27 mouse cellular contexts compared by ENCODE assay signal in the genomic region with DNA sequence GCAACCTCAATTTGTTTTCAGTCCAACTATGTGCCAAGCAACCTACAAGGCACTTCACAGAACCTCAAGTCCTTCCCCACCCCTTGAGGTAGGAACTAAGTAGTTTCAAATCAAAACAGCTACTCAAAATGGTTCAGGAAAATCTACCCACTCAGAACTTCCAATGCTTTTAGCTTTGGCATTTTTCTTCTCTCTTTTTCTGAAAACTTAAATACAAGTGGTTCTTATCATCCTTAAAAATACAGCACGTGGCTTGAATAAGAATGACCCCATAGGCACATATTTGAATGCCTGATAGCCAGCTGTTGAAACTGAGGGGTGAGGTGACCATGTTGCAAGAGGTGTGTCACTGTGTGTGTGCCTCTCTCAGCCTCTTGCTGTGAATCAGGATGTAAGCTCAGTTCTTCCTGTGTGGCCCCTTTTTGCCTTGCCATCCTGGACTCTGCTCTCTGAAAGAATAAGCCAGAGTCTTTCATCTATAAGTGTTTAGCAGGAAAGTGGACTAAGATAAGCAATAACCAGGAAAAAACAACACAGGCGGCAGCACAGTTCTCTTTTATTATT. TPM values are rescaled to one million over a fixed set of nuclear protein-coding genes. Genes with fewer than 3 reads are reported as not detected.
"Had no signal": no experiment of that assay in that cellular context is flagged by ENCODE, and none has a peak within 500 bp of the region (broad histone marks: within the 10 kb centered on the region; RNA-seq: fewer than 3 reads in every experiment).

No protein-coding gene starts in this region.

- H3K9me3 ChIP-seq: heart, embryonic 10.5 days; hindbrain, embryonic 10.5 days; hindbrain, embryonic 12.5 days; kidney, embryonic 15.5 days; limb, embryonic 13.5 days; limb, embryonic 15.5 days; liver, embryonic 12.5 days had no signal

- DNase-seq: gastrocnemius, adult 2 months; gastrocnemius, postnatal 10 days; gastrocnemius, postnatal 25 days; heart, adult 18-20 months; heart, postnatal 10 days; heart, postnatal 4 days; kidney, adult 11 months; kidney, adult 2 months; kidney, adult 9 months; kidney, postnatal 14 days; kidney, postnatal 36 days; layer of hippocampus, adult 9-11 months; layer of hippocampus, postnatal 36 days; left cerebral cortex, postnatal 4 days had no signal

- ATAC-seq: hindbrain, embryonic 16.5 days; inflammation-experienced regulatory T-cells, adult 6 months; liver, embryonic 12.5 days had no signal

- H3K4me1 ChIP-seq: hindbrain, embryonic 10.5 days; hindbrain, embryonic 12.5 days; limb, embryonic 13.5 days had no signal

- H3K4me2 ChIP-seq: heart, embryonic 12.5 days; hindbrain, embryonic 12.5 days; hindbrain, embryonic 14.5 days; kidney, embryonic 15.5 days; limb, embryonic 13.5 days; limb, embryonic 15.5 days; liver, embryonic 12.5 days had no signal

- H3K27me3 ChIP-seq: heart, embryonic 12.5 days; hindbrain, embryonic 12.5 days; kidney, embryonic 15.5 days; limb, embryonic 13.5 days; limb, embryonic 15.5 days; liver, embryonic 12.5 days had no signal

- H3K4me3 ChIP-seq: gastrocnemius, adult 2 months; heart, embryonic 10.5 days; heart, embryonic 12.5 days; hindbrain, embryonic 10.5 days; hindbrain, embryonic 12.5 days; kidney, embryonic 15.5 days; limb, embryonic 13.5 days; limb, embryonic 15.5 days; liver, embryonic 12.5 days had no signal

- H3K9ac ChIP-seq: heart, embryonic 12.5 days; hindbrain, embryonic 12.5 days; hindbrain, embryonic 14.5 days; kidney, embryonic 15.5 days; limb, embryonic 13.5 days; limb, embryonic 15.5 days; liver, embryonic 12.5 days had no signal

- H3K27ac ChIP-seq: gastrocnemius, adult 2 months; heart, embryonic 10.5 days; hindbrain, embryonic 10.5 days; hindbrain, embryonic 12.5 days; hindbrain, embryonic 14.5 days; kidney, embryonic 15.5 days; kidney, postnatal 0 days; limb, embryonic 13.5 days; limb, embryonic 15.5 days; liver, embryonic 12.5 days had no signal

RNA-seq across cellular contexts. Expression of gene Adgrf2, which starts 50.5 kb away (rescaled TPM):
- polyA plus RNA-seq: hindbrain, embryonic 10.5 days; hindbrain, embryonic 16.5 days; inflammation-experienced regulatory T-cells, adult 6 months; kidney, embryonic 15.5 days; large intestine, adult 2 months; liver, embryonic 12.5 days had no signal
